Mouse (Mus musculus) adipocyte (in vitro differentiated cells): Measurements from ENCODE around the gene Stbd1.

Source experiments
- DNase-seq: peaks from one replicate; pipeline ENCODE4 v3.0.0-alpha.2; 2016; ENCODE audit warnings: low spot score

Gene Stbd1

DNA sequence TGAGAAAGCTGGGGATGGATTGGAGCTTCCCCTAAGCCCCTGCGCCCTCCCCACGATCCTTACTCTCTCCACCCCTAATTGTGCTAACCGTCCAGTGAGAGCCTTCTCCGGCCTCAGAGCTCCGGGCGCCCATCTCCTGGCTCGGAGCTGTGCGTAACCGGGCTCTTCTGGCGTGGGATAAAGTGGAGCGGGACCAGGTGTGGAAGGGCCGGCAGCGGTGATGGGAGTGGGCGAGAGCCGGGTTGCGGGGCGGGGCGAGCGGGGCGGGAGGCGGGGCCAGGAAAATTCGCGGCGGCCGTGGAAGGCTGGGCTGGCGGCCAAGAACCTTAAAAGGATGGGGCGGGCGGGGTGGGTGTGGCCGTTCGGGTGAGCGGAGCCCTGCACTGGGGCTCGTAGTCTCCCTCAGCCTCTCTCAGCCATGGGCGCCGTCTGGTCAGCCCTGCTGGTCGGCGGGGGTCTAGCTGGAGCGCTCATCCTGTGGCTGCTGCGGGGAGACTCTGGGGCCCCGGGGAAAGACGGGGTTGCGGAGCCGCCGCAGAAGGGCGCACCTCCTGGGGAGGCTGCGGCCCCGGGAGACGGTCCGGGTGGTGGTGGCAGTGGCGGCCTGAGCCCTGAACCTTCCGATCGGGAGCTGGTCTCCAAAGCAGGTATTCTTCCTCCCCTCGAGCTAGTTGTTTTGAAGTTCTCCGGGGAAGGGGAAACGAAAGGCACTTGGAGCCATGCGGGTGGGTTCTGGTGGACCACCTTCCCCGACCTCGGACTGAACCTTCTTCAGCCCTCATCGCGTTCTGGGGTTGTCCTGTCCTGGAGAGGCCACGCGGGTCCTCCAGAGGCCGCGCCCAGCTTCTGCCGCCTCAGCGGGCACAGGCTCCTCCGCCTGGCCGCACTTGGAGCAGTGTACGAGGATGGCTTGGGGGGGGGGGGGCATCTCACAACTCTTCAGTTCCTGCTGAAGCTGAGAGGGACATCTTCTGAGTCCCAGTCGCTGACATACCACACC lies at the start of gene Stbd1:
Gene Stbd1 (plus strand): TSS at position 351 of the 1,000 bp plus-strand sequence.
- no peak for DNase-seq

DNA sequence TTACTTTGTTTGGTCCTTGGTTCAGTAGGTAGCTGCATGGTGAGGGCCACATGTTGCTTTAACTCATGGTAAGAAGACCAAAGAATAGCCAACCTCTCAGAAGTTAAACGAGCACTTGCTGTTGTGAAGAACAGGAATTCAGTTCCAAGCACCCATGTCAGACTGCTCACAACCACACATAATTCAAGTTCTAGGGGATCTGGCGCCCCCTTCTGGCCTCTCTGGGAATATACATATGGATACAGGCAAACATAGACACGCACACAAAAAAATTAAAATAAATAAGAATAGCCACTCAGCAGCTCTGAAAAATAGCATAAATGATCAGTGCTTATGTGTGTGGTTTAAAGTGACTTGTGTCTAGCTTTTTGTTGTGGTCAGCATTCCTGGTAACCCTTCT lies 48.9 kb upstream of the Stbd1 start:
- DNase-seq = peak; percentile 24

DNA sequence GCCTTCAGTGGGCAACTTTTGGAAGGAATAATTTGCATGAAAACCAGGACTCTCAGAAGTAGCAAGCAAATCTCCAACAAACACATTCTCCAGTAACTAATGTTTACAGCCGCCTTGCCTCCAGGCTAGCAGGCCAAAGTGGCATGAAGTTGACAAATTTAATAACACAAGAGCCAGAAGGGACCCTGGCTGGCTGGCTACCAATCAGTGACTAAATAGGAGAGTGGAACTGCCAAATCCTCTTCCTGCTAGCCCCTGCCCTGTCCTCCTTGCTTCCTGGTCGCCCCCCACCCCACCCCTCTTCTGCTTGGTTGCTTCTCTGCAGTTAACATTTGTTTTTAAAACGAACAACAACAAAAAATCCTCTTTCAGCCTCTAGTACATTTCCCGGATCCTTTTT lies 48.4 kb upstream of the Stbd1 start:
- peak; percentile 63 for DNase-seq

DNA sequence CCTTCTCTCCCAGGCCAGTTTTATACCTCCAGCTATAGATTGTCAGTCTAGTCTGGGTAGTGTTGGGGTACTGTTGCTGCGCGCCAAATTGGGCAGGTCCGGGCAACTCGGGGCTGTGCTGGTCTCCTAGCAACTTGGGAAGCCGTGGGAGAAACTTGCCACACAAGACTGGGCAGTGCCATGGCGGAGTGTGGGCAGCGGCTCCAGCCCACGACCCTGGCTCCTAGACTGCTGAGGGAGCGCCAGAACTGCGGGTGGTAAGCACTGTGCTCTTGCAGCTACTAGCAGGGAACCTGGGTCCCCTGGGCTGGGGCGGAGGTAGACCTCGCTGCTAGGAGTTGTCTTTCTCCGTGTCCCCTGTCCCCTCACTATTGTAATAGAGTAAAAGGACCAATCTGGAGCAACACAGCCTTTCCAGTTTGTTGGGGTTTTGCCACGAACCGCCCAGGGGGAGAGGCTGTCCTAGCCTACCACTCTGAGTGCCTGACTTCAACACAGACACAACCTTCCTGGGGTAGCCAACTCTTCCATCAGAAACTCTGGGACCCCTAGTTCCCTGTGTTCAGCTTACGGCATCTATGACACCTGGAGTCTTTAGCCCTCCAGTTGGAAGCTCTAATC lies 47.8 kb upstream of the Stbd1 start, which contains the start of gene Fam47e:
Gene Fam47e (plus strand): TSS at position 179 of the 621 bp plus-strand sequence.
- no peak for DNase-seq

DNA sequence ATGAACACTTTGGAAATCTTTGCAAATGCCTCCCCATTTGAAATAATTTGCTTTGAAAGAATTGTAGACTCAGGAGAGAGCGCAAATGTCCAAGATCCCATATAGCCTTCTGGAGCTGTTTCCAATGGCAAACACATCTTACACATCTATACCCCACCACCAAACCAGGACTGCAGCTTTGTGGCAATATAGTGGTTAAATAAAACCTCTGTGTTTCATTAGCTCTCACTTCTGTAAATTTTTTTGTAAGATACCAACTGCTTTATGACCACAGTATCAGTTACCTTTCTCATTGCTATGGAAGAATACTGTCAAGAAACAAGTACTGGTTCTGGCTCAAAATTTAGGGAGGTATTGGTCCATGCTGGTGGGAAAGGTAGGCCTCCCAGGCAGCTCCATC lies 46.9 kb upstream of the Stbd1 start:
- no peak for DNase-seq

DNA sequence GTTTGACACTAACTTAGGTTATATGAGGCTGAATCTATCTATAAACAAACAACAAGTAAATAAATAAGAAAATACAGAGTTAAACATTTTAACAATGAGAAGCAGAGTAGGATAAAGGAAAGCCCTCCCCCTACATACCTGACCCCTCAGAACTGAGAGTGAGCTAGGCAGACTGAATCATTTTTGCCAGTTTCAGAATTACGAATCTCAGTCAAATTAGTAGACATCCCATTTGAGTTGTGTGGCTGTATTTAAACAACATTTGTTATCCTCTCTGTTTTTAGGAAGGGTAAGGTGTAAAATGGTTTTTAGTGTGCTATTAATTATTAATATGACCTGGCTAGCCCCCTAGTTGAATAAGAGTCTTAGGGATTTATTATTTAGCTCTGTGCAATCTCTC lies 45.3 kb upstream of the Stbd1 start:
- no peak for DNase-seq

DNA sequence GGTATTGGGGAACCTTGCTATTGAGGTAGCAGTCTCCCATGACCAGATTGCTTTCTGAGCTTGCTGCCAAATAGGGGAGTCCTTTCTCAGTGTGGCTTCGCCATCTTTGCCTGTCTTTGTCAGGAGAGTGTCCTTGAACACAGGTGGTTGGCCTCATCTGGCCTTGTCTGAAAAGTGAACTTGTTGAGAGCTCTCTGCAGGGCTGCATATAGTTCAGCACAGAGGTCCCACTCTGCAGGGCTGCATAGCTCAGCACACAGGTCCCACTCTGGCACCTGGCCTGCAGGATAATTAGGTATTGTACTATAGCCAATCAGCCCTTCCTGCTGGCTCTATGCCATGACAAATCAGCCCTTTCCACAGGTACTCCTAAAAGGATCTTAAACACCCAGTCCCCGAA lies 42.6 kb upstream of the Stbd1 start:
- no peak for DNase-seq

DNA sequence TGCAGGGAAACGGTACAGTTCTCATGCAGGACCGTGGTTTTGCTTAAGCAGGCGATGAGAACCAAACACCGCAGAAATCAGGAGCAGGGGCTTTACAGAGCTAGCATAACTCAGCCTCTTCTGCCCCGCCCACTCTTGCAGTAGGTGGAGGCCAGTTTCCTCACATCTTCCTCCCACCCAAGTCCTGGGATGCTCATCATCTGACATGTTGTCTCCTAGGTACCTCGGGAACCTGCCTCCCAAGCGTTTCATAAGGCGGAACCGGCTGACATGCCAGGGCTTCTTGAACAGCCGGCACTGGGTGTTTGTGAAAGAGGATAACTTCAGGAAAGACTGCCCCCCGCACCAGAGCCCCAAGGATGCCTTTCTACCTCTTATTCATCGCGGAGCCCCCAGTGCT lies 40.8 kb upstream of the Stbd1 start:
- DNase-seq = no peak

DNA sequence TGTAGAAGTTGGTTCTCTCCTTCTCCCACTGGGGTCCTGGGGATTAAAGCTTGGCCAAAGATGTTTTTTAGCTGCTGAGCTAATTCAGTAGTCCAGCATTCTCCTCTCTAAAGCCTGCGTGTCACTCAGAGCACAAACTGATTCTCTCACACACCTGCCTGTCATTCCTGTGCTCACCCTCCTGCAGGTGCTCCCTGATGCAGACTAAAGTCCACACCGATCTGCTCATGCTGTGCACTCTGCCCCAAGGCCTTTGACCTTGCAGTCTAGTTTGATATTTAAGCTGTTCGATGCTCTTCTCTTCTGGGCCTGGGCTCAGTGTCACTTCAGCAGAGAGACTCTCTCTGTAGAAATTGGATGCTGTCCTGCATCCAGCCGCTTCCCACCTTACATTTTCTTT lies 31.6 kb upstream of the Stbd1 start:
- DNase-seq = no peak

DNA sequence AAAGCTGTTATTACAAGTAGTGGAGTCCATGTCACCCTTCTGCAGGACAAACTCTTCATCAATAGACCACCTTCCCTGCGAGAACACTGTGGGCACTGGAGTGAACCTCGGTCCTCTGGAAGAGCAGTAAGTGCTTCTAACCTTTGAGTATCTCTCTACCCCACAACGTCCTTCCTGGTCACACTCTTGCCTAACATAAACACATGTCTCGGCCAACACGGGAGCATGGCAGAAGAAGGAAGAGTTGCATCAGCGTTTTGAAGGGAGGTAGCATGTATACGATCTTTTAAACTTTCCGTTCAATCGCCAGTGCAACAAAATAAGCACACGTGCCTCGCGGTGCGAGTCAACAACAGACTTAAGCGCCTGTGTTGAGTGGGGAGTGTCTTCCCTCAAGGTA lies 23.3 kb upstream of the Stbd1 start:
- no peak for DNase-seq

DNA sequence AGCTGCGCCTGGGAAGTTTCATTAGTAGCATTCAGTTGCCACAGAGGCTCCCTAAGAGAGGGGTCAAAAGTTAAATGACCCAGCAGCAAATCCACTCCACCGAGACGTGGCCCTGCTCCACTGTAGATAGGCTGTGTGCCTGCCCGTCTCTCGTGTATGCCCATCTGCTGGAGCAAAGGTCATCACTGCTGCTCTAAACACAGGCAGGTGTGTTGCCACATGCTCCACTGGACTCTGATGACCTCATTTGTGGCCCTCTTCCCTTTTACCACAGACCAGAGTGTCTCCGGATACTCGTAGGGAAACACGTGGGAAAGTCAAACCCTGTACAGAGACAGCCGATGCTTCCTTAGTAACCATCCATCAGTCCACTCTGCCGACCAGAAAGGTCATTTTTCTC lies 16.9 kb upstream of the Stbd1 start:
- DNase-seq = no peak

DNA sequence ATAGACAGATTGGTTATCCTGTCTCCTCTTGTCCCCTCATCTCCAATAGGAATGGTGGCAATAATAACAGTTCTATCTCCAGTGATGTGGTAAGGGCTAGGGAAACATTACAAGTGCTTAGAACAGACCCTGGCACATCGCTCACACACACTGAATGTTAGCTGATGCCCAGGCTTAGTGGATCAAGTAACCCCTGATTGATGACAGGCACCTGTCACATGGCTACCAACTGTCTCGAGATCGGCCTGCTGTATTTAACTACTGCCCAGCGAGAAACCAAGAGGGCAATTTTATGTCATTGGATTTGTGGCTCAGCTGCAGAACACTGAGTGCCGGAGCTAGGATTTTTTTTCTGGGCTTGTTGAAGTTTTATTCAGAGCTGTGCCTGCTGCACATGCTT lies 7.8 kb upstream of the Stbd1 start:
- DNase-seq = no peak

DNA sequence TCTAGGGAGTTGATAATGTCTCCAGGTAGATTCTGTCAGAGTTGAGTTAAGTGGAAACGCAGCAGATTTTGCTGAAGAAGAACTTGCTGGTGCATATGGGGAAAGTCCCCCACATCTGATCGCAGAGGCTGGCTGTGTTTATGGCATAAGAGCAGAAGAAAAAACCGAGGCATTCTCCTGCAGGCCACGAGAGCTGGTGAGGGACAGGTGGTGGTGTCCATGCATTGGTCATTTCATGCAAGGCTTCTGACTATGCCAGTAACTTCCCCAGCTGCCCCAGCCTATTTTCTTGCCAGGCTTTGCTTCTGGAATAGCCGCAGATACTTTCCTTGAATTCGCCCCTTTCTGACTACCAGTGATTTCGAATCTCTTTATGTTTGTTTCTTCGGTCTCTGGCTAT lies 6.0 kb upstream of the Stbd1 start:
- no peak for DNase-seq

DNA sequence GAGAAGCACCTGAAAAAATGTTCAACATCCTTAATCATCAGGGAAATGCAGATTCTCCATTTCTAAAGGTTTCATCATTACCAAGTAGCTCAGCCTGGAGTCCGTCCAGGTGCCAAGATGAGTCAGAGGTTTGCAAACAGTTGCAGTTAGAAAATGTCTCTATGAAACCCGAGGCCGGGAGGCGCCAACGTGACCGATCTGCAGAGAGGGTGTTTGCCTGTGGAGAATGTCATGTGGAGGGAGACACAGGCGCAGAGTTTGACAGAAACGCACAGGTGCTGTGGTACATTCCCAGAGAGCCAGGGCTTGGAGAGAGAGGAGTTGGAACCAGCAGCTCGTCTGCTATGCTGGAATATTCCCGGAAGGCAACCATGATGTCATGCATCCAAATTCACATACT lies 3.8 kb upstream of the Stbd1 start:
- DNase-seq = peak; percentile 32

DNA sequence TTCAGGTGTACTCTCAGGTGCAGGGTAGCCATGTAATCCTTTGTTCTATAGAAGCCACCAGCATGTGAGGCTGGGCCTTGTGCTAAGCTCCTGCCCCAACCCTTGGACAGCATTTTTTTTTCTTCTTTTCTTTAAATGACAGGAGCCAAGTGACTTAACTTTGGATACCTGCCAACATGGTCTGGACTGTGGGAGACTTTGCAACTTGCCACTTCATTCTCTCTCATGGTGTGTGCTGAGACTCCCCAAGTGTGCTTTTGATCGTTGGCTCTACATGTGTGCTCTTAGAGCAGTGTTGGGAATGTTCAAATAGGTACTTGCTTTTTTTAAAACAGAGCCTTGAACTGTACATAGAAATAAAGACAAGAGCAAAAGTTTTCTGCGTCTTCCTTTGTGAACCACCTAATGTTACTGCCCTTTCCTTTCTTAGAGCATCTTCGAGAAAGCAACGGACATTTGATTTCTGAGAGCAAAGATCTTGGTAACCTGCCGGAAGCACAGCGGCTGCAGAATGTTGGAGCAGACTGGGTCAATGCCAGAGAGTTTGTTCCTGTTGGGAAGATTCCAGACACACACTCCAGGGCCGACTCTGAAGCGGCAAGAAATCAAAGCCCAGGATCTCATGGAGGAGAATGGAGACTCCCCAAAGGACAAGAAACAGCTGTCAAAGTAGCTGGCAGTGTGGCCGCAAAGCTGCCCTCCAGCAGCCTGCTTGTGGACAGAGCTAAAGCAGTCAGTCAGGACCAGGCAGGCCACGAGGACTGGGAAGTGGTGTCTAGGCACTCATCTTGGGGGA lies 1.8 kb downstream of the Stbd1 start:
- peak; percentile 28 for DNase-seq

DNA sequence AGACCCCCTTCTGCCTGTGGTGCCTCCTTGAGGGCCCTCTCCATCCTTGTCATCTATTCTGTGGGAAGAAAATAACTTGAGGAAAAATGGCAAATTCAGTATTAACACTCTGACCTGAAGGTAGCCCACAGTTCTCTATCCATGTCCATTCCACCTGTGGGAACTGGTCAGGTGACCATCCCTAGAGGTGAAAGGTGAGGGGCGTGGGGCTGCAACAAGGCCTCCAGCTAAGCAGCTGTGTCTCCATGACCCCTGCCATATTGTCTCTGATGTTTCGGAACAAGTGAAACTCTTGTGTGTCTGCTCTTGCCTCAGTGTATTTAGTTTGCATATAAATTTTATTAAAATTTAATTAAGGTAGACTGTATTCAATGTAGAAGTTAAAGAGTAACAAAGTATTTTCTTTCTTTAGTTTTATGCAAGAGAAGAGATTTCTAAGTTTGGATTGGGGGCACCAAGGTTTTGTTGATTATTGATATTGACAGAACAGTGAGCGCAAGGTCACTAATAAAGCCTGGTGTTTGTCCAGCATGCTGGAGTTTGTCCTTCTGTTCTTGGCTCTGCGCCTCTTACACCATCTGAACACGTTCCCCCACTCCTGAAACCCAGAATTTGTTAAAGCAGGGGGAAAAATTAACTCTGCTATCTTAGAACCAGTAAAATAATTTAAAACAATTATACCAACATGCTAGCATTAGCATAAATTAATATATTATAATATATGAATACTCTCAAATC lies 4.8 kb downstream of the Stbd1 start:
- DNase-seq = no peak

DNA sequence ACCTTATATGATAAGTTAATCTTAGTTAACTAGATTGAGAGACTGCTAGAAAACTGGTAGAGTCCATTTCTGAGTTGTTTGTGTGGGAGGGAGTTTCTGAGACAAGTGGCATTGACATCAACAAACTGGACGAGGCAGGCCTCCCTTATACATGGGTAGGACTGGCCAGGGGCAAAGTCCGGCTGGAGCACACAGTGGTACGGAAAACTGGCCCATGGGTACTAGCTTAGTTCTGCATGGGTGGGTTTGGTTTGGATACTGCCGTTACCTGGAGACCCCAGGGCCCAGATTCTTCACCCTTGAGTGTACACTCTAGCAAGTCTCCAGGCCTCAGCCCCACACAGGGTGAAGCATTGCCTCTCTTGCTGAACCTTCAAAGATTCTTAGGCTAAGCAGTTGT lies 9.9 kb downstream of the Stbd1 start:
- no peak for DNase-seq

DNA sequence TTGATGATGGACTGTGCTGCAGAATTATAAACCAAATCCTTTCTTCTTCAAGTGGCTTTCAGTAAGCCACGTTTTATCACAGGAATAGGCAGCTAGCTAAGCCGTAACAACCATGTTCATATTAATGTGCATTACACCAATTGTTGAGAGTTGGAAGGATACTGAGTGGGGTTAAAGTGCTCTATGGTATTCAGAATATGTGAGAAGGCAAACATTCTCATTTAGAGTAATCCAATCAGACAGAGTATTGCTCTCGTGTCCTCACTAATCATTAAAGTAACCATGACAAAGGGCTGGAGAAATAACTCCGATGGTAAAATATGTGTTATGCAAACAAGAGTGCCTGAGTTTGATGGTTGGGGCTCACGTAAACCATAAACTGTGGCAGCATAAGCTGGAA lies 19.0 kb downstream of the Stbd1 start:
- DNase-seq = no peak

DNA sequence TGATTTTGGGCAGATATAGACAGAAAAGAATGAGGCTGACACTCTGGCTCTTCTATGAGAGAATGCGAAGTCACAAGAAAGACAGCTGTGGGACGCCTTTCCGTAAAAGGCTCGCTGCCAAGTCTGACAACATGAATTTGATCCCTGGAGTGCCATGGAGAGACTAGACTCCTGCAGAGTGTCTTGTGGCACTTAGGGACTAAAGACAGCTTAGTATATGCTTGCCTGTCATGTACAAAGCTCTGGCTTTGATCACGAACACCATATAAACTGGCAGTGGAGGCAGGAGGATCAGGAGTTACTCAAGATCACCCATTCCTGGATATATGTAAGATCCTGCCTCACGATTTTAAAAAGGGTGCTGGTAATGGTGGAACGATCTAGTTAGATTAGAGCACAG lies 25.1 kb downstream of the Stbd1 start:
- DNase-seq = no peak

DNA sequence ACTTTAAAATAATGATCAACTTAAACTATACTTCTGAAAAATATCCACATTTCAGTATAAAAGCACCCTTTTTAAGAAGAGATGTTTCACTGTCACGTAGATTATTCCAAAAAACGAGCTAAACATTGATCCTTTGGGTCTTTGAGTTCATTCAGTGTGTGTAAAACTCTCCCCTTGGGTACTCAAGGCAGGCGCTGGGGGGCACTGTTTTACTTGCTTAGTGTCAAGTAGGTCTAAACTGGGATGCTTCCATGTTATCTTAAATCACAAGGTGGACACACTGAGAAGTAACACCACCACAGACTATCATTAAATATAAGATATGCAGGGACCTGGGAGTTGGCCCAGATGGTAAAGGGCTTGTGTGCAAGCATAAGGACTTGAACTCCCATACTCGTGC lies 30.7 kb downstream of the Stbd1 start:
- DNase-seq = no peak

DNA sequence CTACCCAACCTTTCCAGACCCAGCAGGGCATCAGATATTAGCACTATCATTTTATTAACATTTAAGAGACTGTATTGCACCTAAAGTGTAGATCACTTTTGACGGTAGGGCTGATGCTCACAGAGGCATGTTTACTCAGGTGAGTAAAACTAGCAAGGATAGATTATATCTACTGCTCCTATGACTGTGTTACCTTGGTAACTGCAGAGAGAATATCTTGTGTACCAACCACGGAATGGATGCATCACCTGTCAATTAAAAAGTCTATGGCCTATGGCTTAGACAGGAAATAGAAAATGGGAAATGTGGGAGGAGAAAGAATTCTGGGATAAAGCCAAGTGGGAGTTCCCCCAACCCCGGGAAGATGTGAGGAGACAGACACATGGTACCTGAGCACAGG lies 32.1 kb downstream of the Stbd1 start:
- DNase-seq = no peak

DNA sequence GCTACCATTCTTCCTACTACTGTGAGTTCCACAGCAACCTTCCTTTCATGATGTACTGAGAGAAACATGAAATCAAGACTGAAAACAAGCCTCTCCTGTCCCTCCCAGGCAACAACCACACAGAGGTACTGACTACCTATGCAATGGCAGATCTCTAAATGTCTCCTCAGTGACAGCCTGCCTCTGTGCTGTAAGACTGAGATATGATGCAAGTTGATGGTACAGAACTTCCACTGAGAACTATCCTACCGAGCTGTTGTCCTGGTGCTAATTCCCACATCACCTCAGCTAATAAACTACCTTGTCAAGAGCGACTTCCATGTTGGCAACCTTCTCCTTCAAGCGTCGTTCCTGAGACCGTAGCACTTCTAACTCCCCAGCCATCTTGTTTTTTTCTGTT lies 33.0 kb downstream of the Stbd1 start:
- no peak for DNase-seq
